Mouse (Mus musculus): ENCODE measurements around the gene Wnt5a.

GRCm38 (mm10) chr14:28505051-28505585, 568 bp downstream of the Wnt5a start:
- no peak for TF ChIP-seq CTCF (IDR thresholded peaks at IDR 0.05; ENCODE audit: extremely low read depth, insufficient read length, insufficient replicate concordance, low read depth, low read length)
- no peak for TF ChIP-seq POLR2A (IDR thresholded peaks at IDR 0.05; ENCODE audit: low read depth, low read length)
